Mouse (Mus musculus) hindbrain, embryonic 16.5 days (tissue): ENCODE results near the gene Ttll11. TPM values are rescaled to one million over a fixed set of nuclear protein-coding genes. Genes with fewer than 3 reads are reported as not detected.

Experiments used
- ATAC-seq: fragments of 200-750 bp; cut with Nextera tagmentation; 2 replicates; pipeline ENCODE4 v1.8.0; 2017; ENCODE audit warnings: moderate TSS enrichment, moderate library complexity
- H3K27ac ChIP-seq: fragments of 300-500 bp; sonication (generic); 2 replicates; pipeline ENCODE4 v1.5.1; 2014; ENCODE audit warnings: low read depth, mild to moderate bottlenecking, control low read depth, low read length, moderate library complexity
- H3K27me3 ChIP-seq: fragments of 300-500 bp; sonication (generic); replicated peaks from 2 replicates; pipeline ENCODE4 v1.6.1; 2014; ENCODE audit warnings: low read length; ENCODE audit not compliant: control insufficient read depth, insufficient read depth
- H3K36me3 ChIP-seq: fragments of 300-500 bp; sonication (generic); 2 replicates; pipeline ENCODE4 v1.6.1; 2014; ENCODE audit warnings: mild to moderate bottlenecking, low read length, moderate library complexity, mixed read lengths; ENCODE audit not compliant: control insufficient read depth, insufficient read depth
- H3K4me1 ChIP-seq: fragments of 300-500 bp; sonication (generic); 2 replicates; pipeline ENCODE4 v1.6.1; 2014; ENCODE audit warnings: low read depth, low read length; ENCODE audit not compliant: control insufficient read depth, insufficient read depth
- H3K4me2 ChIP-seq: fragments of 300-500 bp; sonication (generic); 2 replicates; pipeline ENCODE4 v1.6.1; 2014; ENCODE audit warnings: mild to moderate bottlenecking, low read length, control low read depth, moderate library complexity
- H3K4me3 ChIP-seq: fragments of 300-500 bp; sonication (generic); 2 replicates; pipeline ENCODE4 v1.5.1; 2014; ENCODE audit warnings: mild to moderate bottlenecking, low read length, control low read depth, moderate library complexity
- H3K9ac ChIP-seq: fragments of 300-500 bp; sonication (generic); 2 replicates; pipeline ENCODE4 v1.6.1; 2014; ENCODE audit warnings: low read depth, mild to moderate bottlenecking, control low read depth, low read length, moderate library complexity
- H3K9me3 ChIP-seq: fragments of 300-500 bp; sonication (generic); 2 replicates; pipeline ENCODE4 v1.6.1; 2014; ENCODE audit warnings: mild to moderate bottlenecking, low read length, moderate library complexity; ENCODE audit not compliant: control insufficient read depth
- WGBS: fragments of 180-500 bp; shearing (Covaris S2); extraction: QIAGEN DNeasy Blood & Tissue Kit; methylation state at CpG from one replicate; pipeline ENCODE4 v1.1.7; 2014; 5-methylcytosine and 5-hydroxymethylcytosine counted together
- polyA plus RNA-seq: library from polyadenylated mRNA; unstranded; fragments of >200 nt; fragmentation: Nextera tagmentation; extraction: Ambion mirVana; gene quantifications from 2 replicates; pipeline ENCODE4 v1.2.1, GENCODE M21; 2015

The Ttll11 gene
- polyA plus RNA-seq, 1 experiment from 2014 or later = 2.6 TPM

DNA sequence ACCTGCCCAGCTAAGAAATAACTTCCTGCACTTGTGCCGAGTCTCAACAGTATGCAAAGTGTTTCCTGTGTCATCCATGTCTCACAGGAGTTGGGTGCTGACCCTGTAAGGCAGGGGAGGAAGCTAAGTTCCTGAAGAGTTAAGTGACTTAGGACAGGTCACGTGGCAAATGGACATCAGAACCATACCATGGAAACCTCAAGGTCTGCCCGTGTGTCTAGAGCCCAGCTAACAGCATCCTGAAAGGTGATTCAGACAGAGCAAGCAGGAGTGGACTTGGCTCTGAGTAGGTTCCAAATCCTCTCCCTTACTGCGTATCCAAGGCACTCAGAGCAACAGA lies 80.6 kb downstream of the Ttll11 start:
- ATAC-seq = no peak
- Histone ChIP-seq H3K27ac (no peak overlapping the region), H3K4me1 (no peaks in the 10 kb centered on the region), H3K9me3 (no peaks in the 10 kb centered on the region), H3K4me2 (no peak overlapping the region), H3K4me3 (no peak overlapping the region), H3K27me3 (no peaks in the 10 kb centered on the region), H3K36me3 (no peaks in the 10 kb centered on the region), H3K9ac (no peak overlapping the region)
- 83% methylated on average over 4 of the region's 4 CpGs for WGBS

DNA sequence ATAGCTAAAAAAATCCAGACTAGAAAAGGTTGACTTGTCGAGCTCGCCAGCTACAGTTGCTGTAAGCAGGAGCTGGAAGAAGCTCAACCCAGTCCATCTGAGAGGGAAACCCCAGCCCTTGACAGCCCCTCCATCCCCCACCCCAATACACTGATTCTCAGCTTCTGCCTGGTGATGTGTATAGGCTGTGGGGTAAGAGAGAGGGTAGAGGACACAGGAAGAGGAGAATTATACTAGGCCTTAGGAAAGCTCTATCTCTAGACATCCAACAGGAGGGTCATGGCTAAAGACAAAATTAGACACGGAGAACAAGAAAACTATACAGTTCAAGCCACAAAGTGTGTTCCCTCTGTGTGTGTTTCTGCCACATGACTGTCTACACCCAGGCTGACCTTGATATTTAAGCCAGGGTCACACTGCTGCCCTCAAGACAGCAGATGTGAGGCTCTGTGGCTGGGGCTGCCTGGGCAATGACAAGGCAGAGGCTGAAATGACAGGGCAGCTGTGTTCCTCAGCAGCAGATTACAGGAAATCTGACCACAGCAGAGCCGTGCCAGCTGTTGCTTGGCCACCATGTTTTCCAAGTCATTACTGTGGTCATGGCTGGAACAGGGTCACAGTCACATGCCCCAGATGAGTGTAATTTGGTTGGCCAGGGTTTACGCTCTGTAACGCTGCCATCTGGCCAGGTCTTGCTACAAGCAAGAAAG lies 81.1 kb downstream of the Ttll11 start:
- H3K9ac ChIP-seq = no peak overlapping the region
- WGBS = 87% methylated on average over 6 of the region's 6 CpGs
- ATAC-seq = no peak
- H3K4me1 ChIP-seq = no peaks in the 10 kb centered on the region
- no peak overlapping the region for H3K4me2 ChIP-seq
- no peaks in the 10 kb centered on the region for H3K36me3 ChIP-seq
- no peak overlapping the region for H3K27ac ChIP-seq
- H3K4me3 ChIP-seq = no peak overlapping the region
- H3K9me3 ChIP-seq = no peaks in the 10 kb centered on the region
- H3K27me3 ChIP-seq = no peaks in the 10 kb centered on the region

DNA sequence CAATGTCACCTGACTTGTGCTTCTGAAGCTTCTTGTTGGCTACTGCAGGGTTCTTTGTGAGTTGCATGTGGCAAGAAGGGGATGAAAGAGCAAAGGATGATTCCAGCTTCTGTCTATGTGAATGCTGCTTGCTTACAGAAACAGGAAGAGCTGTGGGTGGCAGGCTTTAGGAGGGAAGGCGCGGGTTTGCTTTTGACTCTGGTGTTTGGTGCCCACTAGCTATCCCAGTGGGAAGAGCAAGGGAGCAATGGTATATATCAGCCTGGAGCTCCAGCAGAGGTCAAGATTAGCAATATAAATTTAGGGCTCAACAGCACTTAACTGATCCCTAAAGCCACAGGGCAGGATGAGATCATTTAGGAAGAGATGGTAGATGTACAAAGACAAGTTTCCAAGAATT lies 82.6 kb downstream of the Ttll11 start:
- H3K36me3 ChIP-seq = no peaks in the 10 kb centered on the region
- no peak overlapping the region for H3K4me3 ChIP-seq
- no peak overlapping the region for H3K4me2 ChIP-seq
- no peaks in the 10 kb centered on the region for H3K9me3 ChIP-seq
- no peak overlapping the region for H3K9ac ChIP-seq
- 64% methylated on average over 2 of the region's 2 CpGs for WGBS
- no peak for ATAC-seq
- no peaks in the 10 kb centered on the region for H3K4me1 ChIP-seq
- no peak overlapping the region for H3K27ac ChIP-seq
- no peaks in the 10 kb centered on the region for H3K27me3 ChIP-seq

DNA sequence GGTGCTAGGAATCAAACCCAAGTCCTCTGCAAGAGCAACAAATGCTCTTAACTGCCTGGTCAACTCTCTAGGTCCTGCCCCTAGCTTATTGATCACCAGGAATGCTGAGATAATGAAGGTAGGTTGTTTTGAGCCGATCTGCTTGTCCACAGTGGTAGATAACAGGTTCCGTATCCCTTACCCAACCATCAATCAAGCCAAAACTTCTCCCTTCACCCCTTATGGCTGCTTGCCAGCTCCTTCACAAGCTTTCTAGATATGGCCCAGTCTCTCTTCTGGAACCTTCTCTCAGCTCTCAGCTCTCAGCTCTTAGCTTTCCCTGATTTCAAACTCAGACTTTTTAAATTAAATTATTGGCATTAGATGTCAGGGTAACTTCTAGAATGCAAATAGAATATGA lies 85.2 kb downstream of the Ttll11 start:
- no peak overlapping the region for H3K4me3 ChIP-seq
- no peak overlapping the region for H3K9ac ChIP-seq
- no peak overlapping the region for H3K27ac ChIP-seq
- no peak for ATAC-seq
- H3K27me3 ChIP-seq = no peaks in the 10 kb centered on the region
- H3K9me3 ChIP-seq = no peaks in the 10 kb centered on the region
- no peaks in the 10 kb centered on the region for H3K36me3 ChIP-seq
- WGBS = 93% methylated on average over 2 of the region's 2 CpGs
- no peaks in the 10 kb centered on the region for H3K4me1 ChIP-seq
- no peak overlapping the region for H3K4me2 ChIP-seq

DNA sequence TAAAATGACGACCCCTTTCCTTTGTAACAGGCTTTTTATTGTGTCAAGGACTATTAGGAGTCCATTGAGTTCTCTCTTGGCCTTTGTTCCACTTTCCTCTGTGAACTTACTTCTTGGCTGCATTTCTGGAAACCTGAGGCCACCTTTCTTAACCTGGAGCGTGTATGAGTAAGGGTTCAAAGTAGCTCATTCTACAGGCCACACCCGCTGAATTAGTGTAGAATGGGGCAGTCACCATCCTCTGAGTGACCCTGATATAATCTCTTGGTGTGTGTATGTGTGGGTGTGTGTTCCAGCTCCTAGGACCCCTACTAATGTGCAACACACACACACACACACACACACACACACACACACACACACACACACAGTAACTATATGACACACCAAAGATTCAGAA lies 89.1 kb downstream of the Ttll11 start:
- no peak overlapping the region for H3K4me3 ChIP-seq
- H3K36me3 ChIP-seq = no peaks in the 10 kb centered on the region
- H3K4me1 ChIP-seq = no peaks in the 10 kb centered on the region
- H3K9ac ChIP-seq = no peak overlapping the region
- 73% methylated on average over 3 of the region's 3 CpGs for WGBS
- no peak overlapping the region for H3K4me2 ChIP-seq
- no peaks in the 10 kb centered on the region for H3K9me3 ChIP-seq
- ATAC-seq = no peak
- no peak overlapping the region for H3K27ac ChIP-seq
- no peaks in the 10 kb centered on the region for H3K27me3 ChIP-seq

DNA sequence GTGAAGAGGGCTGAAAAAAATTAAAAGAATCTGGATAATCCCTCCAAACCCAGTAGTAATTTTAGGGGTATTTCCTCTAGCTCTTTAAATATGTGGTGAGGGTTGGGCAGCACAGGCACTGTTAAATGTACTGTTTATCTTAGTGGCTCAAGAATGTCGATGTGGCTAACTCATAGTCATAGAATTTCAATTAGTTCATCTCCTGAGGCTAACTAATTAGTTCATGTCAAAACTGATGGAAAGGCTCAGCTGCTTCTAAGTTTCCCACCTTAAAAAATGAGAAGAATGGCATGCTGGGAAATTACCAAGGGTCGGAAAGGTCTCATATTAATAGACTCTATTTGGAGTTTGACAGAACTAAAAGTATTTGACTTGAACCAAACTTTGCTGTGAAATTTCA lies 89.9 kb downstream of the Ttll11 start:
- no peak overlapping the region for H3K4me3 ChIP-seq
- no peaks in the 10 kb centered on the region for H3K27me3 ChIP-seq
- WGBS = 50% methylated on average over 2 of the region's 2 CpGs
- H3K36me3 ChIP-seq = no peaks in the 10 kb centered on the region
- no peak overlapping the region for H3K4me2 ChIP-seq
- ATAC-seq = no peak
- no peaks in the 10 kb centered on the region for H3K9me3 ChIP-seq
- H3K9ac ChIP-seq = no peak overlapping the region
- no peak overlapping the region for H3K27ac ChIP-seq
- H3K4me1 ChIP-seq = no peaks in the 10 kb centered on the region

DNA sequence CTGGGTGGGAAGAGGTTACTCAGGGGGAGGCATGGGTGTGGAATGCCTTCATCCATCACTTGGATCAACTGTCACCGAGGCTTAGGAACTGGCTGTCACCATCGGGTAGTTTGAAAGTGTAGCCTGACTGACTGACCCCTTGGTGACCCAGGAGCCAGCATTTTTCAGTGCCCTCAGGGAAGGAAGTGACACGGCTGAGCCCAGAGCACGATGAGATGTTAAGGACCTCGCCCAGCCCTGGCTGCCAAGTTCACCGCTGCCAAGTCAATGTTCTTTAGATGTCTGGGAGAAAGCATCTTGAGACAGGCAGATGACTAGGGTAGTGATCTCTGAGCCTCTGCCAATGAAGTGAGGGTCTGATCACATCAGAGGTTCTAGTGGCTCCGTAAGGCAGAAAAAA lies 95.4 kb downstream of the Ttll11 start:
- Histone ChIP-seq H3K9me3 (no peaks in the 10 kb centered on the region), H3K27ac (no peak overlapping the region), H3K27me3 (no peaks in the 10 kb centered on the region), H3K4me2 (no peak overlapping the region), H3K36me3 (no peaks in the 10 kb centered on the region), H3K4me3 (no peak overlapping the region), H3K9ac (no peak overlapping the region), H3K4me1 (peaks cover 5% of the 10 kb centered on the region)
- WGBS = 48% methylated on average over 7 of the region's 7 CpGs
- no peak for ATAC-seq

DNA sequence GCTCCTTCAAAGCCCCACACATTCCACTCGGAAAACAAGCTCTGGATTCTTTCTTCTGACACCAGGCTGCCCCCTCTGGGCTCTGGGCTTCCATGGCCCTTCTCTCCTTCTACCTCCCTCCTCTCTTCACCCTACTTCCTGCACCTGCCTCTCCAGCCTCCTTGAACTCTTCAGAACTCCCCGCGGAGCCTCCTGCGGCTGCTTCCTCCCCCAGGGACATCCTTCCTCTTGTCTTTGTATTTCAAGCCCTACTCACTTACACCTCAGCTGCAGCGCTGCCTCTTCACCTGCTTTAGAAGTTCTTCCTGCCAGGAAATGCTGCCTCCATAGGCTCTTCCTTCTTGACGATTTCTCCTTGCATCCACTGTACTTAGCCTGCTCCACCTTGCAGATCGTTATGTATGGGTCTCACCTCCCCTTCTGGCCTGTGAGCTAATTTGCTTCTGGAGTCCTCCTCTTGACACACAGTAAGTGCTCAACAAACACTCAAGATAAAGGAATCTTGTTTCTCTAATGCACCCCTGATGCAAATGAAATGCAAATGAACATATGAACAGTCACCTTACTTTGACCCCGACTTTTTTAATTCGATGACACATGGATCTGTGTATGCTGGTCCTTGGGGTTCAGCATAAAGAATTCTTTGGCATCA lies 97.3 kb downstream of the Ttll11 start:
- no peak overlapping the region for H3K4me2 ChIP-seq
- no peaks in the 10 kb centered on the region for H3K9me3 ChIP-seq
- H3K27ac ChIP-seq = no peak overlapping the region
- WGBS = 55% methylated on average over 9 of the region's 9 CpGs
- H3K4me3 ChIP-seq = no peak overlapping the region
- no peak for ATAC-seq
- no peak overlapping the region for H3K9ac ChIP-seq
- H3K27me3 ChIP-seq = no peaks in the 10 kb centered on the region
- peaks cover 5% of the 10 kb centered on the region for H3K4me1 ChIP-seq
- no peaks in the 10 kb centered on the region for H3K36me3 ChIP-seq

DNA sequence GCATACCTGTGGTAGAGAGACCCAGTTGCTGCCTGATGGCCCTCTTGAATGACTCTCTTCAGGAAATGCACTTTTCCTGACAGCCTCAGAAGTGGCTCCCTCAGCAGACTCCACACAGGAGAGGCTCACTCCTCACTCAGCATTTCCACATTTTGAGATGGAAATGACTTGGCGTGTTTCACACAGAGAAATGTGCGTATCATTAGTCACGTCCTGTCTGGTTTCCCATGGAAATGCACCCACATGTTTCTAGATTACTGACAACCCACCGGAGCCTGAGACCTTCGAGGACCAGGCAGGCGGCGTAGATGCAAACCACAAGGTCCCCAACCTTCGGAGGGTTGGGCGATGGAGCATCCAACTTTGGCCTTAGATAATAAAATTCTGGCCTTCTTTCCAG lies 97.8 kb downstream of the Ttll11 start:
- Histone ChIP-seq H3K9me3 (no peaks in the 10 kb centered on the region), H3K9ac (no peak overlapping the region), H3K4me2 (no peak overlapping the region), H3K4me3 (no peak overlapping the region), H3K27me3 (no peaks in the 10 kb centered on the region), H3K27ac (no peak overlapping the region), H3K36me3 (no peaks in the 10 kb centered on the region), H3K4me1 (peaks cover 5% of the 10 kb centered on the region)
- WGBS = 88% methylated on average over 9 of the region's 9 CpGs
- no peak for ATAC-seq
